Mouse (Mus musculus) liver, embryonic 14.5 days (tissue): ENCODE data around the gene Sh2d5. TPM values are rescaled to one million over a fixed set of nuclear protein-coding genes. Genes with fewer than 3 reads are reported as not detected.

ENCODE experiments used
- ATAC-seq: fragments of 200-750 bp; cut with Nextera tagmentation; 2 replicates; pipeline ENCODE4 v1.8.0; 2017; ENCODE audit warnings: moderate number of reproducible peaks, mild to moderate bottlenecking, moderate library complexity; ENCODE audit not compliant: insufficient read depth
- DNase-seq, 3 experiments: peaks; one replicate each; pipeline ENCODE4 v3.0.0-alpha.2; 2012 to 2013; ENCODE audit warnings: low read depth in 3 of 3, low spot score in 3 of 3
- H3K27ac ChIP-seq: fragments of 300-500 bp; sonication (generic); 2 replicates; pipeline ENCODE4 v1.5.1; 2014; ENCODE audit warnings: moderate library complexity, mild to moderate bottlenecking, control low read depth, inconsistent platforms
- H3K27me3 ChIP-seq: fragments of 300-500 bp; sonication (generic); 2 replicates; pipeline ENCODE4 v1.6.1; 2014; ENCODE audit warnings: mild to moderate bottlenecking, low read length, moderate library complexity; ENCODE audit not compliant: control insufficient read depth, insufficient read depth
- H3K36me3 ChIP-seq: fragments of 300-500 bp; sonication (generic); replicated peaks from 2 replicates; pipeline ENCODE4 v1.6.1; 2014; ENCODE audit warnings: low read depth; ENCODE audit not compliant: control insufficient read depth, insufficient read depth
- H3K4me1 ChIP-seq, 2 experiments: fragments of 200-500 bp in 1 of 2; fragments of 300-500 bp in 1 of 2; sonication (generic) in 1 of 2; replicated peaks; 2 replicates each; pipeline ENCODE4 v1.6.1; 2012 to 2014; ENCODE audit warnings: antibody characterized with exemption in 1 of 2, inconsistent platforms in 1 of 2, low read length in 1 of 2; ENCODE audit not compliant: control insufficient read depth in 2 of 2, insufficient read depth in 2 of 2
- H3K4me2 ChIP-seq: fragments of 300-500 bp; sonication (generic); 2 replicates; pipeline ENCODE4 v1.6.1; 2014; ENCODE audit warnings: low read depth, mild to moderate bottlenecking, control low read depth, moderate library complexity
- H3K4me3 ChIP-seq, 2 experiments: fragments of 200-500 bp in 1 of 2; fragments of 300-500 bp in 1 of 2; sonication (generic) in 1 of 2; 2 replicates each; pipeline ENCODE4 v1.5.1; 2012 to 2014; ENCODE audit warnings: low read depth in 2 of 2, low read length in 2 of 2, mild to moderate bottlenecking in 2 of 2, control low read depth in 1 of 2, inconsistent platforms in 1 of 2, moderate library complexity in 1 of 2; ENCODE audit not compliant: insufficient read depth in 1 of 2
- H3K9ac ChIP-seq: fragments of 300-500 bp; sonication (generic); replicated peaks from 2 replicates; pipeline ENCODE4 v1.6.1; 2014; ENCODE audit warnings: mild to moderate bottlenecking, control low read depth, moderate library complexity
- H3K9me3 ChIP-seq: fragments of 300-500 bp; sonication (generic); 2 replicates; pipeline ENCODE4 v1.6.1; 2016; ENCODE audit warnings: low read length, mixed read lengths; ENCODE audit not compliant: control insufficient read depth
- CTCF ChIP-seq: IDR thresholded peaks from 2 replicates; pipeline ENCODE4 v1.5.1; 2016; ENCODE audit warnings: antibody characterized with exemption, low read depth, control low read depth
- EP300 ChIP-seq: IDR thresholded peaks from 2 replicates; pipeline ENCODE4 v1.6.1; 2016; ENCODE audit warnings: antibody characterized with exemption, low read depth
- WGBS: fragments of 180-500 bp; shearing (Covaris S2); extraction: QIAGEN DNeasy Blood & Tissue Kit; methylation state at CpG from one replicate; pipeline ENCODE4 v1.1.7; 2014; ENCODE audit not compliant: insufficient replicate concordance; 5-methylcytosine and 5-hydroxymethylcytosine counted together
- polyA plus RNA-seq, 2 experiments: library from polyadenylated mRNA; depleted of rRNA in 1 of 2; stranded (reverse) in 1 of 2; unstranded in 1 of 2; fragments of >200 nt; fragmentation: Nextera tagmentation in 1 of 2; extraction: Ambion mirVana in 1 of 2; gene quantifications; 2 replicates each; pipeline versions ENCODE4 v1.2.1 to v1.2.3; 2012 to 2014

Gene Sh2d5
- polyA plus RNA-seq, 2 experiments = 0.47 to 1.2 TPM

DNA sequence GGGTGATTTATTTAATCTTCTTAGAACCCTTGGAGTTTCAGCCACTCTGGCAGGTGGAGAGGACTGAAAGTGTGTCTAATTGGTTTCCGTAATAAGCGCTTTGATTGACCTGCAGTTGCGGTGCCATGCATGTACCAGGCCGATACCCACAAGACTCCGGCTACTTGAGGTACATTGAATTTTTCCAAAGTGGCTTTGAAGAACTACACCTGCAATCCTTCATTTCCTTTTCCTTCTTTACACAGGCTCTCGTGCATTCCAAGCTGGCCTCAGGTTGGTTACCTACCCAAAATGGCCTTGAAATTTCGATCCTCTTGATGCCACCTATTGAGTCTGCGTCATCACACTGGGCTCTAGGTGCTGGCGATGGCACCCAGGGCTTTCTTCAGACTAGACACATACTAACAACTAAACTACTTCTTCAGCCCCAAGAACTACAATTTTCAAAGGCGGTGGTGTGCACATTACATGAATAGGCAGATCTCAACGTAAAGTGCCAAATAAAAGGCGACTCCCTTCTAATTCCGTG lies 34.5 kb upstream of the Sh2d5 start:
- ATAC-seq = no peak
- Histone ChIP-seq H3K4me1 (peaks cover 19 to 27% of the 10 kb centered on the region in 2 experiments), H3K36me3 (peaks cover 5% of the 10 kb centered on the region), H3K4me3 (peak overlapping the region; percentile 82 to 95), H3K27me3 (no peaks in the 10 kb centered on the region), H3K4me2 (peak overlapping the region; percentile 87), H3K27ac (peak overlapping the region; percentile 73), H3K9me3 (no peaks in the 10 kb centered on the region), H3K9ac (peak overlapping the region; percentile 94)
- no peak for DNase-seq
- WGBS = 47% methylated on average over 13 of the region's 13 CpGs
- no peak for TF ChIP-seq EP300
- no peak for TF ChIP-seq CTCF

DNA sequence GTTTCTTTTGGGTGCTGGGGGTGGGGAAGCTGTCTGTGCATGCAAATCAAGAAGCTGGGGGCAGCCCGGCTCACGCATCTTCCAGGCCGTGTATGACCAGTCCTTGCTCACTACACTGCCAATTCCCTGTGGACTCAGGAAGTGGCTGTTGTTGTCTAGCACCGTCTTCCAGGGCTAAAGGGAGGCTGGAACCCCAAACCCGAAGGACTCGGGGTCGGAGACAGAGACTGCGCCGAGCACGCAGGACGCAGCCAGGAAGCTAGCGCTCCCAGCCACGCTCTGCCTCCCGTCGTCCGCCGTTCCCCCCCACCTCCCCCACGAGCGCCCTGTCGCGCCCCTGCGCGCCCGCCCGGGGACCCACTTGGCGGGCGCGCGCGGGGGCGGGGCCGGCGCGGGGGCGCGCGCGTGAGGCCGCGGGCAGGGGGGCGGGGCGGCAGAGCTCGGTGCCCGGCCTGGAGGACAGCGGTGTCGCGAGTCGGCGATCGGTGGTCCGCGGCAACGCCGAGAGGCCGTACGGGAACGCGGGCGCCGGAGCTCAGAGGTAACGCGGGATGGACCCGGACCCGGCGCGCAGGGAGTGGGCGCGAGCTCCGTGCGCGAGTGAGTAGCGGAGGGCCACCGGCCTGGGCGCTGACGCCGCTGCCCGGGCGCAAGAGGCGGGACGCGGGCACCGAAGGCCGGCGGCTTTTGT lies 33.9 kb upstream of the Sh2d5 start, which contains the start of gene Hp1bp3:
Hp1bp3 (plus strand) TSS at position 97 of the 691 bp plus-strand sequence.
- peak within 1 kb of the TSS; percentile 87 for H3K4me2 ChIP-seq
- ATAC-seq (peak; percentile 68), DNase-seq (peak; percentile 35 to 37 (median 37))
- peak within 1 kb of the TSS; percentile 82 to 95 for H3K4me3 ChIP-seq
- peak within 1 kb of the TSS; percentile 94 for H3K9ac ChIP-seq
- H3K4me1 ChIP-seq = peaks cover 24 to 31% of the 10 kb centered on the region in 2 experiments
- H3K9me3 ChIP-seq = no peaks in the 10 kb centered on the region
- H3K36me3 ChIP-seq = peaks cover 7% of the 10 kb centered on the region
- under 1% methylated on average over 75 of the region's 84 CpGs for WGBS
- no peaks in the 10 kb centered on the region for H3K27me3 ChIP-seq
- H3K27ac ChIP-seq = peak within 1 kb of the TSS; percentile 80
- no peak for TF ChIP-seq CTCF
- no peak for TF ChIP-seq EP300

DNA sequence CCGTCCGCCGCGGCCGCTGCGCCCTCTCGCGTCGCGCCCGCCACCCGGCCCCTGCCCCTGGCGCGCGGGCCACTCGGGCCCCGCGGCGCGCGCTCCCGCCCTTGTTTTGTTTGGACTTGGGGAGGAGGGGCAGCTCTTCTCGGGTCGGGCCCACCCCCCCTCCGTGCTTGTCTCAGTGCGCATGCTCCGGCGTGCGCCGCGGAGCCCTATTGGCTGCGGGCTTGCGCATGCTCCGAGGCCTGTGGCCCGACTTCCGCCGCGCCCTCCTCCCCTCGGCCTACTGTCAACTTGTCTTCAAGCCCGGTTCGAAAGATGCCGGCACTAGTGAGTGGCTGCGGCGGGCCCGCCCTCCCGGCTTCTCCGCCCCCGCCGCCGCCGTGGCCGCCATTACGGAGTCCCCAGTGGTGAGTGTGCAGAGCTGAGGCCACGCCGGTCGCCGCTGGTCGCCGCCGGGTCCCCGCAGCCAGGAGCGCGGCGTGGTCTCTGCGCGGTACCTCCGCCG lies 33.3 kb upstream of the Sh2d5 start:
- peak overlapping the region; percentile 87 for H3K4me2 ChIP-seq

DNA sequence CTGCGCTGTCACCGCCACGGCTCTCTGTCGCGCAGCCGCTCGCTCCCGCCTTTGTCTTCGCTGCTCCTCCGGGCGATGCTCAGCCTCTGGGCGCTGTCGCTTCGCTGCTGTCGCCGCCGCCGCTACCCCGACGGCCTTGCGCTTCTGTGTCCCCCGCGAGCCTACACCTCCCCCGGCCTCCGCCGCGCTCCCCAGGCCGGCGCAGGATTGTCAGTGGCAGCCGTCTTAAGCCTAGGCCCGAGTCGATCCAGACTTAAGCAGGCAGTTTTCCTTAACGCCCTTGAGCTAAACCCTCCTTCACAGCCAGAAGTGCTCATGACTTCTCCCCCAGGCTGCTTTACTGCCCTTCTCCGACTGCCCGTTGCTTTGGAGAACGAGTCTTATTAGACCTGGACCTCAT lies 32.8 kb upstream of the Sh2d5 start:
- DNase-seq (peak in 1 of 3 experiments; percentile 31), ATAC-seq (peak; percentile 36)
- no peak for TF ChIP-seq EP300
- TF ChIP-seq CTCF = no peak
- Histone ChIP-seq H3K4me2 (peak overlapping the region; percentile 86), H3K4me3 (peak overlapping the region; percentile 82 to 94), H3K36me3 (peaks cover 16% of the 10 kb centered on the region), H3K27ac (peak overlapping the region; percentile 80), H3K9ac (peak overlapping the region; percentile 94), H3K27me3 (no peaks in the 10 kb centered on the region), H3K9me3 (no peaks in the 10 kb centered on the region), H3K4me1 (peaks cover 24 to 34% of the 10 kb centered on the region in 2 experiments)
- WGBS = under 1% methylated on average over 36 of the region's 36 CpGs

More for the DNA sequence above, 33.3 kb upstream of the Sh2d5 start:
- Histone ChIP-seq H3K4me3 (peak overlapping the region; percentile 82 to 95), H3K9ac (peak overlapping the region; percentile 94), H3K27ac (peak overlapping the region; percentile 80), H3K36me3 (peaks cover 11% of the 10 kb centered on the region), H3K4me1 (peaks cover 24 to 34% of the 10 kb centered on the region in 2 experiments), H3K9me3 (no peaks in the 10 kb centered on the region), H3K27me3 (no peaks in the 10 kb centered on the region)
- DNase-seq (peak; percentile 93 to 95 (median 95)), ATAC-seq (peak; percentile 94)
- 0% methylated on average over 53 of the region's 68 CpGs for WGBS
- TF ChIP-seq EP300 (no peak), CTCF (no peak)
